Mouse (Mus musculus) liver, embryonic 14.5 days (tissue): ENCODE measurements around the gene Pet100.

Source experiments
- CTCF ChIP-seq: IDR thresholded peaks from 2 replicates; pipeline ENCODE4 v1.5.1; 2016; ENCODE audit warnings: antibody characterized with exemption, low read depth, control low read depth
- EP300 ChIP-seq: IDR thresholded peaks from 2 replicates; pipeline ENCODE4 v1.6.1; 2016; ENCODE audit warnings: antibody characterized with exemption, low read depth

- TF ChIP-seq CTCF (no peak), EP300 (no peak)
These were observed 26.2 kb downstream of the Pet100 start for GRCm38 (mm10) chr8:3647561-3647960.
